8 mouse cellular contexts compared by ENCODE assay signal in genomic region chr5:98253838-98254821, GRCm38 (mm10). TPM values are rescaled to one million over a fixed set of nuclear protein-coding genes. Genes with fewer than 3 reads are reported as not detected.
DNase-seq lines count a peak whose midpoint lies in the region; ATAC-seq lines count a peak whose summit lies in the region.

Fgf5 (plus strand) TSS chr5:98254184.

- peak within 1 kb of the TSS; percentile 74 for H3K9ac ChIP-seq in heart, embryonic 14.5 days (ENCODE audit: low read length)

- peaks cover 45% of the 10 kb centered on the region for H3K27me3 ChIP-seq in heart, embryonic 14.5 days (ENCODE audit: control insufficient read depth, insufficient read depth, low read length)

- H3K4me1 ChIP-seq in heart, embryonic 14.5 days (ENCODE audit: control insufficient read depth in 2 of 2, insufficient read depth in 2 of 2, low read length in 2 of 2): peaks cover 0 to 2% of the 10 kb centered on the region in 2 experiments; a peak in 2 of 4 replicates

- peak; percentile 22 for DNase-seq in urinary bladder, adult 2 months (ENCODE audit: low spot score)
- no peak for DNase-seq in urinary bladder, postnatal 10 days (ENCODE audit: low spot score)
- peak; percentile 67 for DNase-seq in embryo, embryonic 11 days
- peak; percentile 32 for DNase-seq in layer of hippocampus, adult 9-11 months
- peak; percentile 19 for DNase-seq in lung, postnatal 14 days
- DNase-seq in right cerebral cortex, postnatal 4 days: peak; percentile 48
- no peak for DNase-seq in thymus, adult 18-20 months

- ATAC-seq in heart, embryonic 14.5 days (ENCODE audit: insufficient number of reproducible peaks, insufficient read depth, low FRiP score, low read depth): peak; percentile 81

- peak within 1 kb of the TSS; percentile 62 to 64 for H3K4me3 ChIP-seq in heart, embryonic 14.5 days (ENCODE audit: control insufficient read depth in 1 of 2, insufficient read depth in 1 of 2, low read depth in 1 of 2, low read length in 2 of 2)

- H3K27ac ChIP-seq in heart, embryonic 14.5 days (replicated peaks in 1 of 2; ENCODE audit: control insufficient read depth in 1 of 2, insufficient read depth in 1 of 2, low read depth in 2 of 2, low read length in 2 of 2): 0 out of 4 replicates have a peak within 1 kb of the TSS, but pooled peaks of 1 of the 2 experiments have one; percentile 14

- under 1% methylated on average over 72 of the region's 80 CpGs for WGBS in heart, embryonic 14.5 days

- no peaks in the 10 kb centered on the region for H3K9me3 ChIP-seq in heart, embryonic 14.5 days (ENCODE audit: control insufficient read depth, low read length)

- peak within 1 kb of the TSS; percentile 99 for H3K4me2 ChIP-seq in heart, embryonic 14.5 days (ENCODE audit: low read length)

- H3K36me3 ChIP-seq in heart, embryonic 14.5 days (ENCODE audit: control insufficient read depth, insufficient read depth, low read length): no peaks in the 10 kb centered on the region

RNA-seq across cellular contexts. Expression of gene Fgf5, which starts in this region (rescaled TPM):
- polyA plus RNA-seq in urinary bladder, adult 2 months (2012; rRNA removed): 0.09 TPM in 1 of 2 replicates, not detected in the other
- 0.41 and 0.69 TPM in 2 replicates for polyA plus RNA-seq in heart, embryonic 14.5 days (2014; fragmentation: Nextera tagmentation; extraction: Ambion mirVana)

Comparison
In these comparisons a context has a peak if more than half of its experiments do, and no peak if none do; other contexts are left out.
1. Peak in DNase-seq in urinary bladder, adult 2 months; RNA of the gene not detected or under 1 TPM.
2. Peak in ATAC-seq, H3K4me3 ChIP-seq, H3K9ac ChIP-seq and H3K4me2 ChIP-seq in heart, embryonic 14.5 days; RNA of the gene not detected or under 1 TPM.
3. DNase-seq: peak in embryo, embryonic 11 days (single experiment), layer of hippocampus, adult 9-11 months (single experiment), lung, postnatal 14 days (single experiment) and right cerebral cortex, postnatal 4 days (single experiment); none in urinary bladder, postnatal 10 days (single experiment) and thymus, adult 18-20 months (0 of 2).